Mouse (Mus musculus): ENCODE results near the gene Pter.

GRCm38 (mm10) chr2:12923804-12924591, at the start of gene Pter:
- TF ChIP-seq ZNF384 (IDR thresholded peaks at IDR 0.05; ENCODE audit: low read depth, low read length) (no peak), MAFK (IDR thresholded peaks at IDR 0.05; ENCODE audit: insufficient read depth, low read depth, low read length) (no peak), HCFC1 (IDR thresholded peaks at IDR 0.05; ENCODE audit: borderline replicate concordance, insufficient read depth, low read length) (0 out of 2 replicates have a peak, but pooled peaks have one; percentile 39)
